Mouse (Mus musculus): ENCODE results near the gene Txlnb. TPM values are rescaled to one million over a fixed set of nuclear protein-coding genes. Genes with fewer than 3 reads are reported as not detected.
"Not testable (repeated sequence)": the region's sequence is repeated elsewhere in the genome, so short reads cannot be mapped to it uniquely, and the experiment has no call there.

Gene Txlnb
- polyA plus RNA-seq, 1 experiment from 2014 or later, result 5.8 TPM

GRCm38 (mm10) chr10:17775079-17775478 is 20.9 kb upstream of the Txlnb start:
- H3K4me3 ChIP-seq (ENCODE audit: low read depth, low read length), result no peak overlapping the region
- no peaks in the 10 kb centered on the region for H3K4me1 ChIP-seq (ENCODE audit: control insufficient read depth, insufficient read depth, low read length)
- no peaks in the 10 kb centered on the region for H3K36me3 ChIP-seq (ENCODE audit: control insufficient read depth, insufficient read depth, low read length)
- no peaks in the 10 kb centered on the region; the same call in 1 of the 2 replicates for H3K9me3 ChIP-seq (ENCODE audit: control insufficient read depth, low read length)
- no peak overlapping the region for H3K9ac ChIP-seq (ENCODE audit: low read length)
- H3K27ac ChIP-seq (ENCODE audit: low read depth, low read length), result no peak overlapping the region
- DNase-seq (ENCODE audit: low spot score, missing footprints), result no peak
- no peaks in the 10 kb centered on the region for H3K27me3 ChIP-seq (ENCODE audit: control insufficient read depth, insufficient read depth, low read length)
- no peak for ATAC-seq (ENCODE audit: low FRiP score)
- H3K4me2 ChIP-seq, result no peak overlapping the region
- 88% methylated on average over 4 of the region's 4 CpGs for WGBS

- not testable (repeated sequence) for H3K4me1 ChIP-seq (ENCODE audit: control insufficient read depth, insufficient read depth, low read length); ATAC-seq (ENCODE audit: low FRiP score); DNase-seq (ENCODE audit: low spot score, missing footprints)
Measured at GRCm38 (mm10) chr10:17776684-17777083, 19.3 kb upstream of the Txlnb start.

GRCm38 (mm10) chr10:17786771-17787170 is 9.3 kb upstream of the Txlnb start:
- 86% methylated on average over 3 of the region's 3 CpGs for WGBS
- ATAC-seq (ENCODE audit: low FRiP score), result no peak

More at GRCm38 (mm10) chr10:17776684-17777083, 19.3 kb upstream of the Txlnb start:
- H3K9me3 ChIP-seq (ENCODE audit: control insufficient read depth, low read length); H3K36me3 ChIP-seq (ENCODE audit: control insufficient read depth, insufficient read depth, low read length); H3K27ac ChIP-seq (ENCODE audit: low read depth, low read length); H3K4me3 ChIP-seq (ENCODE audit: low read depth, low read length); H3K9ac ChIP-seq (ENCODE audit: low read length); H3K4me2 ChIP-seq; H3K27me3 ChIP-seq (ENCODE audit: control insufficient read depth, insufficient read depth, low read length): not testable (repeated sequence)
- 87% methylated on average over 4 of the region's 4 CpGs for WGBS

GRCm38 (mm10) chr10:17787938-17788337 is 8.1 kb upstream of the Txlnb start:
- DNase-seq (ENCODE audit: low spot score, missing footprints), result no peak
- no peak for ATAC-seq (ENCODE audit: low FRiP score)
- H3K36me3 ChIP-seq (ENCODE audit: control insufficient read depth, insufficient read depth, low read length), result no peaks in the 10 kb centered on the region

More at GRCm38 (mm10) chr10:17786771-17787170, 9.3 kb upstream of the Txlnb start:
- Histone ChIP-seq H3K9me3 (ENCODE audit: control insufficient read depth, low read length) (no peaks in the 10 kb centered on the region), H3K27ac (ENCODE audit: low read depth, low read length) (no peak overlapping the region), H3K9ac (ENCODE audit: low read length) (no peak overlapping the region), H3K4me3 (ENCODE audit: low read depth, low read length) (no peak overlapping the region), H3K4me1 (ENCODE audit: control insufficient read depth, insufficient read depth, low read length) (no peaks in the 10 kb centered on the region), H3K4me2 (no peak overlapping the region), H3K36me3 (ENCODE audit: control insufficient read depth, insufficient read depth, low read length) (no peaks in the 10 kb centered on the region), H3K27me3 (ENCODE audit: control insufficient read depth, insufficient read depth, low read length) (no peaks in the 10 kb centered on the region)
- DNase-seq (ENCODE audit: low spot score, missing footprints), result no peak

GRCm38 (mm10) chr10:17788347-17788746 is 7.7 kb upstream of the Txlnb start:
- no peaks in the 10 kb centered on the region for H3K9me3 ChIP-seq (ENCODE audit: control insufficient read depth, low read length)
- no peak overlapping the region for H3K27ac ChIP-seq (ENCODE audit: low read depth, low read length)
- H3K4me2 ChIP-seq, result no peak overlapping the region
- 82% methylated on average over 4 of the region's 4 CpGs for WGBS
- no peak overlapping the region for H3K4me3 ChIP-seq (ENCODE audit: low read depth, low read length)
- H3K9ac ChIP-seq (ENCODE audit: low read length), result no peak overlapping the region
- no peak for ATAC-seq (ENCODE audit: low FRiP score)
- H3K4me1 ChIP-seq (ENCODE audit: control insufficient read depth, insufficient read depth, low read length), result no peaks in the 10 kb centered on the region
- H3K36me3 ChIP-seq (ENCODE audit: control insufficient read depth, insufficient read depth, low read length), result no peaks in the 10 kb centered on the region
- H3K27me3 ChIP-seq (ENCODE audit: control insufficient read depth, insufficient read depth, low read length), result no peaks in the 10 kb centered on the region
- no peak for DNase-seq (ENCODE audit: low spot score, missing footprints)

More at GRCm38 (mm10) chr10:17787938-17788337, 8.1 kb upstream of the Txlnb start:
- no peak overlapping the region for H3K9ac ChIP-seq (ENCODE audit: low read length)
- no peak overlapping the region for H3K27ac ChIP-seq (ENCODE audit: low read depth, low read length)
- H3K4me3 ChIP-seq (ENCODE audit: low read depth, low read length), result no peak overlapping the region
- no peak overlapping the region for H3K4me2 ChIP-seq
- 87% methylated on average over 1 of the region's 1 CpGs for whole genome bisulfite sequencing
- H3K9me3 ChIP-seq (ENCODE audit: control insufficient read depth, low read length), result no peaks in the 10 kb centered on the region
- no peaks in the 10 kb centered on the region for H3K4me1 ChIP-seq (ENCODE audit: control insufficient read depth, insufficient read depth, low read length)
- H3K27me3 ChIP-seq (ENCODE audit: control insufficient read depth, insufficient read depth, low read length), result no peaks in the 10 kb centered on the region

GRCm38 (mm10) chr10:17793926-17794325 is 2.1 kb upstream of the Txlnb start:
- no peaks in the 10 kb centered on the region for H3K9me3 ChIP-seq (ENCODE audit: control insufficient read depth, low read length)
- H3K4me2 ChIP-seq, result no peak overlapping the region
- no peaks in the 10 kb centered on the region for H3K36me3 ChIP-seq (ENCODE audit: control insufficient read depth, insufficient read depth, low read length)
- DNase-seq (ENCODE audit: low spot score, missing footprints) (peak; percentile 28), ATAC-seq (ENCODE audit: low FRiP score) (no peak)
- no peak overlapping the region for H3K27ac ChIP-seq (ENCODE audit: low read depth, low read length)
- no peak overlapping the region for H3K4me3 ChIP-seq (ENCODE audit: low read depth, low read length)
- no peak overlapping the region for H3K9ac ChIP-seq (ENCODE audit: low read length)
- H3K4me1 ChIP-seq (ENCODE audit: control insufficient read depth, insufficient read depth, low read length), result peaks cover 8% of the 10 kb centered on the region; the same call in 1 of the 2 replicates
- H3K27me3 ChIP-seq (ENCODE audit: control insufficient read depth, insufficient read depth, low read length), result no peaks in the 10 kb centered on the region
- WGBS, result 96% methylated on average over 5 of the region's 5 CpGs

- Histone ChIP-seq H3K4me2 (no peak overlapping the region), H3K9ac (ENCODE audit: low read length) (no peak overlapping the region), H3K27me3 (ENCODE audit: control insufficient read depth, insufficient read depth, low read length) (no peaks in the 10 kb centered on the region), H3K4me3 (ENCODE audit: low read depth, low read length) (no peak overlapping the region), H3K9me3 (ENCODE audit: control insufficient read depth, low read length) (no peaks in the 10 kb centered on the region), H3K4me1 (ENCODE audit: control insufficient read depth, insufficient read depth, low read length) (peaks cover 8% of the 10 kb centered on the region; the same call in 1 of the 2 replicates), H3K36me3 (ENCODE audit: control insufficient read depth, insufficient read depth, low read length) (no peaks in the 10 kb centered on the region), H3K27ac (ENCODE audit: low read depth, low read length) (no peak overlapping the region)
- WGBS, result 82% methylated on average over 5 of the region's 5 CpGs
- DNase-seq (ENCODE audit: low spot score, missing footprints) (peak; percentile 75), ATAC-seq (ENCODE audit: low FRiP score) (no peak)
Measured at GRCm38 (mm10) chr10:17794443-17794842, 1.6 kb upstream of the Txlnb start.

- Histone ChIP-seq H3K4me2 (no peak overlapping the region), H3K9ac (ENCODE audit: low read length) (no peak overlapping the region; the same call in 1 of the 2 replicates), H3K9me3 (ENCODE audit: control insufficient read depth, low read length) (no peaks in the 10 kb centered on the region), H3K36me3 (ENCODE audit: control insufficient read depth, insufficient read depth, low read length) (no peaks in the 10 kb centered on the region), H3K27me3 (ENCODE audit: control insufficient read depth, insufficient read depth, low read length) (no peaks in the 10 kb centered on the region), H3K4me3 (ENCODE audit: low read depth, low read length) (no peak overlapping the region), H3K27ac (ENCODE audit: low read depth, low read length) (peak overlapping the region; percentile 20; the same call in 1 of the 2 replicates), H3K4me1 (ENCODE audit: control insufficient read depth, insufficient read depth, low read length) (peaks cover 8% of the 10 kb centered on the region; the same call in 1 of the 2 replicates)
- ATAC-seq (ENCODE audit: low FRiP score), result no peak
- WGBS, result 78% methylated on average over 4 of the region's 4 CpGs
- peak; percentile 78 for DNase-seq (ENCODE audit: low spot score, missing footprints)
Measured at GRCm38 (mm10) chr10:17795227-17795626, 799 bp upstream of the Txlnb start.

- DNase-seq (ENCODE audit: low spot score, missing footprints) (peak; percentile 83), ATAC-seq (ENCODE audit: low FRiP score) (0 out of 2 replicates have a peak, but pooled peaks have one; percentile 17)
- H3K27ac ChIP-seq (ENCODE audit: low read depth, low read length), result no peak overlapping the region
- peak overlapping the region; percentile 46 for H3K4me2 ChIP-seq
- H3K36me3 ChIP-seq (ENCODE audit: control insufficient read depth, insufficient read depth, low read length), result no peaks in the 10 kb centered on the region
- H3K4me1 ChIP-seq (ENCODE audit: control insufficient read depth, insufficient read depth, low read length), result peaks cover 8% of the 10 kb centered on the region; the same call in 1 of the 2 replicates
- no peaks in the 10 kb centered on the region for H3K9me3 ChIP-seq (ENCODE audit: control insufficient read depth, low read length)
- WGBS, result 74% methylated on average over 12 of the region's 12 CpGs
- peak overlapping the region; percentile 56; the same call in 1 of the 2 replicates for H3K9ac ChIP-seq (ENCODE audit: low read length)
- no peak overlapping the region; the same call in 1 of the 2 replicates for H3K4me3 ChIP-seq (ENCODE audit: low read depth, low read length)
- H3K27me3 ChIP-seq (ENCODE audit: control insufficient read depth, insufficient read depth, low read length), result no peaks in the 10 kb centered on the region
Measured at GRCm38 (mm10) chr10:17796846-17797631, 1.0 kb downstream of the Txlnb start.
